Mouse (Mus musculus): ENCODE data around the gene Pcsk1n. TPM values are rescaled to one million over a fixed set of nuclear protein-coding genes. Genes with fewer than 3 reads are reported as not detected.

The Pcsk1n gene
- polyA plus RNA-seq, 1 experiment from 2014 or later = 0.17 TPM

GRCm38 (mm10) chrX:7928270-7928790 lies 8.7 kb downstream of the Pcsk1n start, which contains the start of gene Eras:
Eras (minus strand) TSS chrX:7928607.
- Histone ChIP-seq H3K4me1 (ENCODE audit: control insufficient read depth, low read depth, low read length) (no peaks in the 10 kb centered on the region), H3K27ac (ENCODE audit: low read length) (no peak within 1 kb of the TSS), H3K27me3 (ENCODE audit: control insufficient read depth, insufficient read depth, low read depth, low read length) (peaks cover 49% of the 10 kb centered on the region), H3K36me3 (ENCODE audit: control insufficient read depth, insufficient read depth) (no peaks in the 10 kb centered on the region), H3K4me3 (ENCODE audit: low read depth, low read length) (no peak within 1 kb of the TSS), H3K9me3 (replicated peaks; ENCODE audit: control insufficient read depth, low read length) (no peaks in the 10 kb centered on the region), H3K4me2 (ENCODE audit: low read depth, low read length) (no peak within 1 kb of the TSS), H3K9ac (ENCODE audit: low read depth, low read length) (no peak within 1 kb of the TSS)
- 29% methylated on average over 17 of the region's 19 CpGs for WGBS (ENCODE audit: insufficient replicate concordance)
- no peak for ATAC-seq (ENCODE audit: low read depth)

- WGBS (ENCODE audit: insufficient replicate concordance) = 38% methylated on average over 11 of the region's 11 CpGs
- Histone ChIP-seq H3K27me3 (ENCODE audit: control insufficient read depth, insufficient read depth, low read depth, low read length) (no peaks in the 10 kb centered on the region), H3K27ac (ENCODE audit: low read length) (no peak overlapping the region), H3K4me2 (ENCODE audit: low read depth, low read length) (no peak overlapping the region), H3K4me1 (ENCODE audit: control insufficient read depth, low read depth, low read length) (no peaks in the 10 kb centered on the region), H3K9me3 (replicated peaks; ENCODE audit: control insufficient read depth, low read length) (no peaks in the 10 kb centered on the region), H3K4me3 (ENCODE audit: low read depth, low read length) (no peak overlapping the region), H3K36me3 (ENCODE audit: control insufficient read depth, insufficient read depth) (no peaks in the 10 kb centered on the region), H3K9ac (ENCODE audit: low read depth, low read length) (no peak overlapping the region)
- no peak for ATAC-seq (ENCODE audit: low read depth)
These were observed 17.3 kb downstream of the Pcsk1n start for GRCm38 (mm10) chrX:7936874-7937273.

GRCm38 (mm10) chrX:7937667-7938066 lies 18.0 kb downstream of the Pcsk1n start:
- H3K4me1 ChIP-seq (ENCODE audit: control insufficient read depth, low read depth, low read length) = no peaks in the 10 kb centered on the region
- no peak for ATAC-seq (ENCODE audit: low read depth)
- H3K27ac ChIP-seq (ENCODE audit: low read length) = no peak overlapping the region
- no peak overlapping the region for H3K4me2 ChIP-seq (ENCODE audit: low read depth, low read length)
- no peaks in the 10 kb centered on the region for H3K36me3 ChIP-seq (ENCODE audit: control insufficient read depth, insufficient read depth)
- no peak overlapping the region for H3K9ac ChIP-seq (ENCODE audit: low read depth, low read length)
- 68% methylated on average over 6 of the region's 6 CpGs for WGBS (ENCODE audit: insufficient replicate concordance)
- no peaks in the 10 kb centered on the region for H3K9me3 ChIP-seq (replicated peaks; ENCODE audit: control insufficient read depth, low read length)
- H3K27me3 ChIP-seq (ENCODE audit: control insufficient read depth, insufficient read depth, low read depth, low read length) = no peaks in the 10 kb centered on the region
- H3K4me3 ChIP-seq (ENCODE audit: low read depth, low read length) = no peak overlapping the region

GRCm38 (mm10) chrX:7945618-7946017 lies 26.0 kb downstream of the Pcsk1n start:
- no peak overlapping the region for H3K9ac ChIP-seq (ENCODE audit: low read depth, low read length)
- H3K27me3 ChIP-seq (ENCODE audit: control insufficient read depth, insufficient read depth, low read depth, low read length) = no peaks in the 10 kb centered on the region
- H3K4me3 ChIP-seq (ENCODE audit: low read depth, low read length) = no peak overlapping the region
- H3K9me3 ChIP-seq (replicated peaks; ENCODE audit: control insufficient read depth, low read length) = no peaks in the 10 kb centered on the region
- ATAC-seq (ENCODE audit: low read depth) = no peak
- WGBS (ENCODE audit: insufficient replicate concordance) = 72% methylated on average over 8 of the region's 8 CpGs
- peaks cover 5% of the 10 kb centered on the region for H3K4me1 ChIP-seq (ENCODE audit: control insufficient read depth, low read depth, low read length)
- no peak overlapping the region for H3K4me2 ChIP-seq (ENCODE audit: low read depth, low read length)
- no peak overlapping the region for H3K27ac ChIP-seq (ENCODE audit: low read length)
- H3K36me3 ChIP-seq (ENCODE audit: control insufficient read depth, insufficient read depth) = no peaks in the 10 kb centered on the region

- Histone ChIP-seq H3K36me3 (ENCODE audit: control insufficient read depth, insufficient read depth) (no peaks in the 10 kb centered on the region), H3K4me1 (ENCODE audit: control insufficient read depth, low read depth, low read length) (peaks cover 5% of the 10 kb centered on the region), H3K4me2 (ENCODE audit: low read depth, low read length) (peak within 1 kb of the TSS; percentile 74), H3K9ac (ENCODE audit: low read depth, low read length) (peak within 1 kb of the TSS; percentile 55), H3K9me3 (replicated peaks; ENCODE audit: control insufficient read depth, low read length) (no peaks in the 10 kb centered on the region), H3K27me3 (ENCODE audit: control insufficient read depth, insufficient read depth, low read depth, low read length) (no peaks in the 10 kb centered on the region), H3K27ac (ENCODE audit: low read length) (no peak within 1 kb of the TSS), H3K4me3 (ENCODE audit: low read depth, low read length) (peak within 1 kb of the TSS; percentile 68)
- WGBS (ENCODE audit: insufficient replicate concordance) = 21% methylated on average over 36 of the region's 37 CpGs
- ATAC-seq (ENCODE audit: low read depth) = 0 out of 2 replicates have a peak, but pooled peaks have one; percentile 0
These were observed 27.7 kb downstream of the Pcsk1n start, which contains the start of gene Hdac6 for GRCm38 (mm10) chrX:7947108-7947899. Hdac6 (minus strand) TSS chrX:7947889.

- H3K4me1 ChIP-seq (ENCODE audit: control insufficient read depth, low read depth, low read length) = peaks cover 5% of the 10 kb centered on the region
- no peaks in the 10 kb centered on the region for H3K36me3 ChIP-seq (ENCODE audit: control insufficient read depth, insufficient read depth)
- WGBS (ENCODE audit: insufficient replicate concordance) = 20% methylated on average over 38 of the region's 38 CpGs
- no peaks in the 10 kb centered on the region for H3K9me3 ChIP-seq (replicated peaks; ENCODE audit: control insufficient read depth, low read length)
- peak overlapping the region; percentile 8; the same call in 1 of the 2 replicates for H3K9ac ChIP-seq (ENCODE audit: low read depth, low read length)
- H3K27me3 ChIP-seq (ENCODE audit: control insufficient read depth, insufficient read depth, low read depth, low read length) = no peaks in the 10 kb centered on the region
- ATAC-seq (ENCODE audit: low read depth) = peak; percentile 98
- H3K27ac ChIP-seq (ENCODE audit: low read length) = no peak overlapping the region
- H3K4me3 ChIP-seq (ENCODE audit: low read depth, low read length) = peak overlapping the region; percentile 68
- H3K4me2 ChIP-seq (ENCODE audit: low read depth, low read length) = peak overlapping the region; percentile 74
These were observed 28.4 kb downstream of the Pcsk1n start for GRCm38 (mm10) chrX:7947900-7948492.

- peaks cover 5% of the 10 kb centered on the region for H3K4me1 ChIP-seq (ENCODE audit: control insufficient read depth, low read depth, low read length)
- no peak overlapping the region for H3K27ac ChIP-seq (ENCODE audit: low read length)
- WGBS (ENCODE audit: insufficient replicate concordance) = 81% methylated on average over 7 of the region's 7 CpGs
- no peaks in the 10 kb centered on the region for H3K27me3 ChIP-seq (ENCODE audit: control insufficient read depth, insufficient read depth, low read depth, low read length)
- no peak overlapping the region for H3K4me2 ChIP-seq (ENCODE audit: low read depth, low read length)
- no peak for ATAC-seq (ENCODE audit: low read depth)
- no peaks in the 10 kb centered on the region for H3K36me3 ChIP-seq (ENCODE audit: control insufficient read depth, insufficient read depth)
- no peak overlapping the region for H3K9ac ChIP-seq (ENCODE audit: low read depth, low read length)
- H3K4me3 ChIP-seq (ENCODE audit: low read depth, low read length) = no peak overlapping the region
- no peaks in the 10 kb centered on the region for H3K9me3 ChIP-seq (replicated peaks; ENCODE audit: control insufficient read depth, low read length)
These were observed 30.5 kb downstream of the Pcsk1n start for GRCm38 (mm10) chrX:7950091-7950490.

- Histone ChIP-seq H3K4me3 (ENCODE audit: low read depth, low read length) (no peak overlapping the region), H3K4me2 (ENCODE audit: low read depth, low read length) (no peak overlapping the region), H3K9me3 (replicated peaks; ENCODE audit: control insufficient read depth, low read length) (no peaks in the 10 kb centered on the region), H3K9ac (ENCODE audit: low read depth, low read length) (no peak overlapping the region), H3K36me3 (ENCODE audit: control insufficient read depth, insufficient read depth) (peaks cover 38% of the 10 kb centered on the region), H3K4me1 (ENCODE audit: control insufficient read depth, low read depth, low read length) (peaks cover under 1% of the 10 kb centered on the region; the same call in 1 of the 2 replicates), H3K27me3 (ENCODE audit: control insufficient read depth, insufficient read depth, low read depth, low read length) (no peaks in the 10 kb centered on the region), H3K27ac (ENCODE audit: low read length) (no peak overlapping the region)
- no peak for ATAC-seq (ENCODE audit: low read depth)
- 80% methylated on average over 9 of the region's 9 CpGs for WGBS (ENCODE audit: insufficient replicate concordance)
These were observed 39.2 kb downstream of the Pcsk1n start for GRCm38 (mm10) chrX:7958868-7959267.

Data from liver, embryonic 16.5 days (tissue).